Mouse (Mus musculus) ES-E14 (cell line): ENCODE results near the gene Gnb5. TPM values are rescaled to one million over a fixed set of nuclear protein-coding genes. Genes with fewer than 3 reads are reported as not detected.
A peak's percentile ranks its signal among the peaks of the same experiment; 100 is the strongest.

Experiments
- DNase-seq: peaks from one replicate; pipeline ENCODE4 v3.0.0-alpha.2; 2013; ENCODE audit warnings: low read depth, low spot score
- H3K27ac ChIP-seq: 2 replicates; pipeline ENCODE4 v1.5.1; 2012; ENCODE audit warnings: low read depth, mild to moderate bottlenecking, low read length, moderate library complexity, mixed read lengths; ENCODE audit not compliant: poor library complexity, insufficient read depth, severe bottlenecking
- H3K36me3 ChIP-seq: 2 replicates; pipeline ENCODE4 v1.6.1; 2012; ENCODE audit warnings: mild to moderate bottlenecking, low read length, moderate library complexity, mixed read lengths; ENCODE audit not compliant: control insufficient read depth, poor library complexity, insufficient read depth, severe bottlenecking
- H3K4me1 ChIP-seq, 2 experiments: fragments of 150-350 bp in 1 of 2; sonication (generic) in 1 of 2; 2 replicates each; pipeline ENCODE4 v1.6.1; 2012; ENCODE audit warnings: low read length in 2 of 2, mild to moderate bottlenecking in 1 of 2, mixed read lengths in 1 of 2; ENCODE audit not compliant: control insufficient read depth in 2 of 2, insufficient read depth in 2 of 2, poor library complexity in 1 of 2
- H3K4me3 ChIP-seq, 2 experiments: fragments of 150-350 bp in 1 of 2; sonication (generic) in 1 of 2; 2 replicates each; pipeline ENCODE4 v1.5.1; 2012; ENCODE audit warnings: low read length in 2 of 2, low read depth in 1 of 2, mild to moderate bottlenecking in 1 of 2, mixed read lengths in 1 of 2; ENCODE audit not compliant: insufficient read depth in 1 of 2, poor library complexity in 1 of 2, severe bottlenecking in 1 of 2
- H3K9ac ChIP-seq: 2 replicates; pipeline ENCODE4 v1.6.1; 2012; ENCODE audit warnings: low read depth, mild to moderate bottlenecking, low read length, mixed read lengths; ENCODE audit not compliant: poor library complexity, insufficient read depth, severe bottlenecking
- H3K9me3 ChIP-seq: fragments of 150-350 bp; sonication (generic); 2 replicates; pipeline ENCODE4 v1.6.1; 2012; ENCODE audit warnings: low read depth, mild to moderate bottlenecking, low read length; ENCODE audit not compliant: control insufficient read depth, insufficient read depth
- CHD2 ChIP-seq: IDR thresholded peaks from 2 replicates; pipeline ENCODE4 v1.6.1; 2014; ENCODE audit warnings: mild to moderate bottlenecking, low read depth, low read length, inconsistent platforms
- HCFC1 ChIP-seq: IDR thresholded peaks from 2 replicates; pipeline ENCODE4 v1.6.1; 2012; ENCODE audit warnings: low read length, inconsistent platforms, borderline replicate concordance; ENCODE audit not compliant: insufficient read depth
- MAFK ChIP-seq: IDR thresholded peaks from 2 replicates; pipeline ENCODE4 v1.6.1; 2014; ENCODE audit warnings: mild to moderate bottlenecking, low read depth, low read length, inconsistent platforms; ENCODE audit not compliant: insufficient read depth
- ZC3H11A ChIP-seq: IDR thresholded peaks from 2 replicates; pipeline ENCODE4 v1.6.1; 2012; ENCODE audit warnings: low read depth, mild to moderate bottlenecking, inconsistent platforms, low read length, borderline replicate concordance
- ZNF384 ChIP-seq: IDR thresholded peaks from 2 replicates; pipeline ENCODE4 v1.6.1; 2012; ENCODE audit warnings: low read depth, low read length, inconsistent platforms
- in situ Hi-C, 2 experiments: fragments of 600-800 bp; cut with MboI; formaldehyde crosslinking; loops; one replicate each; pipeline ENCODE4 v1.15.1; 2025; ENCODE audit warnings: low sequenced_read_pairs in 2 of 2, inconsistent platforms in 1 of 2; ENCODE audit not compliant: unreplicated experiment in 2 of 2
- total RNA-seq: library from RNA; depleted of rRNA; stranded (reverse); fragments of 300-350 nt; gene quantifications from 2 replicates; pipeline ENCODE4 v1.2.3, GENCODE M21; 2012

Gene Gnb5
- total RNA-seq, 1 experiment = 5.7 TPM

GRCm38 (mm10) chr9:75282179-75282578, 23.9 kb upstream of the Gnb5 start:
- TF ChIP-seq MAFK (no peak), CHD2 (no peak), ZNF384 (no peak), HCFC1 (no peak), ZC3H11A (no peak)
- Histone ChIP-seq H3K9me3 (no peaks in the 10 kb centered on the region), H3K27ac (no peak overlapping the region), H3K9ac (no peak overlapping the region), H3K36me3 (no peaks in the 10 kb centered on the region), H3K4me3 (no peak overlapping the region), H3K4me1 (no peaks in the 10 kb centered on the region)
- no peak for DNase-seq
- in situ Hi-C loops = no loop called here

DNA sequence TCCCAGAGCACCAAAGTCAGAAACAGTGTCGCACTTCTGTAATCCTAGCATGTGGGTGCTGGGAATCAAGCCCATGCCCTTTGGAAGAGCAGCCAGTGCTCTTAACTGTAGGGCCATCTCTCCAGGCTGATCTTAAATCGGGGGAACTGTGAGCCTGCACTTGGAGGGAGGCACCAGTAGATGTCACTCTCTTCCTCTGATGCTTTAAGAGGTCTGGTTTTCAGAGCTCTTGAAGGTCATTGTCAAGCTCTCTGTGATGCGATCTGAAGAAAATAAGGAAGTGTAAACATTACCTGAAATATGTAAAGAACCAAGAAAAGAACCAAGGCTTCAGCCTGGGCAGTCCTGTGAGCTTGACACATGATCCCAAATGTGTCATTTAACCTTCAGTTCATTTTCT, 23.3 kb upstream of the Gnb5 start:
- Histone ChIP-seq H3K27ac (no peak overlapping the region), H3K4me1 (peaks cover 0 to 3% of the 10 kb centered on the region in 2 experiments; a peak in 2 of 4 replicates), H3K4me3 (no peak overlapping the region), H3K36me3 (no peaks in the 10 kb centered on the region), H3K9me3 (no peaks in the 10 kb centered on the region), H3K9ac (no peak overlapping the region)
- in situ Hi-C loops = no loop called here
- TF ChIP-seq ZC3H11A (peak; percentile 49; the same call in 1 of the 2 replicates), MAFK (no peak), CHD2 (no peak)
- no peak for DNase-seq

DNA sequence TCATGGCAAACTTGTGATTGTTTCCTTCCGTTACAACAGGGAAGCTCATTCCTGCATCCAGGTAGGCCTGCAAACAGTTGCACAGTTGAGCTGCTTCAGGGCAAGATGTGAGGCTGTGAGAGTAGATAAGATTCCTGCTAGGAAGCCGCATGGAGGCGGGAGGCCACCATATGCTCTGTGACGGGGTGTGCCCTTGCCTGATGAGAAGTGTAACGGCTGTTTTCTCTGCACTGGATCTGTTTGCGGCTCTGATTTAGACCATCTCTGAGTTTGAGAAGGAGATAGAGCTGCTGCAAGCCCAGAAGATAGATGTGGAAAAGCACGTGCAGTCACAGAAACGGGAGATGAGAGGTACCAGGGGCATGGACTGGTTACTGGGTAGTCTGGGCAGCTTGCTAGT, 22.5 kb upstream of the Gnb5 start:
- Histone ChIP-seq H3K4me1 (peaks cover 0 to 5% of the 10 kb centered on the region in 2 experiments; a peak in 2 of 4 replicates), H3K9me3 (no peaks in the 10 kb centered on the region), H3K27ac (no peak overlapping the region), H3K9ac (no peak overlapping the region), H3K36me3 (no peaks in the 10 kb centered on the region), H3K4me3 (no peak overlapping the region)
- in situ Hi-C loops = no loop called here
- TF ChIP-seq HCFC1 (no peak), MAFK (no peak), ZNF384 (no peak), CHD2 (no peak), ZC3H11A (no peak)
- DNase-seq = no peak

GRCm38 (mm10) chr9:75285363-75285762, 20.7 kb upstream of the Gnb5 start:
- Histone ChIP-seq H3K36me3 (no peaks in the 10 kb centered on the region), H3K4me1 (peaks cover 0 to 7% of the 10 kb centered on the region in 2 experiments; a peak in 2 of 4 replicates), H3K9ac (no peak overlapping the region), H3K4me3 (no peak overlapping the region), H3K27ac (no peak overlapping the region), H3K9me3 (no peaks in the 10 kb centered on the region)
- DNase-seq = no peak
- TF ChIP-seq MAFK = no peak
- TF ChIP-seq ZC3H11A = no peak
- TF ChIP-seq ZNF384 = no peak
- TF ChIP-seq CHD2 = no peak
- no peak for TF ChIP-seq HCFC1
- in situ Hi-C loops = no loop called here

- H3K4me1 ChIP-seq = peaks cover 0 to 7% of the 10 kb centered on the region in 2 experiments; a peak in 2 of 4 replicates
- no peaks in the 10 kb centered on the region for H3K9me3 ChIP-seq
- no peaks in the 10 kb centered on the region for H3K36me3 ChIP-seq
- no peak for DNase-seq
- no peak overlapping the region for H3K27ac ChIP-seq
- H3K9ac ChIP-seq = no peak overlapping the region; the same call in 1 of the 2 replicates
- no peak for TF ChIP-seq ZC3H11A
- TF ChIP-seq ZNF384 = no peak
- no peak for TF ChIP-seq HCFC1
- no peak for TF ChIP-seq CHD2
- TF ChIP-seq MAFK = no peak
- H3K4me3 ChIP-seq = no peak overlapping the region
- in situ Hi-C loops = no loop called here
Measured at GRCm38 (mm10) chr9:75287636-75288035, 18.5 kb upstream of the Gnb5 start.
